Mouse (Mus musculus) kidney, embryonic 15.5 days (tissue): ENCODE measurements at regions not wholly inside any gene's neighbourhood (a gene's known extent, or its start where the extent isn't known, plus 50 kb on each side); places are given as distances from the start of the nearest gene placed in this dataset.

Experiments
- ATAC-seq: fragments of 200-750 bp; cut with Nextera tagmentation; replicated peaks from 2 replicates; pipeline ENCODE4 v1.8.0; 2017; ENCODE audit warnings: moderate TSS enrichment; ENCODE audit not compliant: low FRiP score
- H3K27ac ChIP-seq: fragments of 300-500 bp; sonication (generic); 2 replicates; pipeline ENCODE4 v1.5.1; 2015; ENCODE audit warnings: mild to moderate bottlenecking, inconsistent platforms
- H3K27me3 ChIP-seq: fragments of 300-500 bp; sonication (generic); 2 replicates; pipeline ENCODE4 v1.6.1; 2015; ENCODE audit warnings: inconsistent platforms
- H3K36me3 ChIP-seq: fragments of 300-500 bp; sonication (generic); 2 replicates; pipeline ENCODE4 v1.6.1; 2015; ENCODE audit warnings: inconsistent platforms
- H3K4me1 ChIP-seq: fragments of 300-500 bp; sonication (generic); 2 replicates; pipeline ENCODE4 v1.6.1; 2015; ENCODE audit warnings: inconsistent platforms
- H3K4me2 ChIP-seq: fragments of 300-500 bp; sonication (generic); 2 replicates; pipeline ENCODE4 v1.6.1; 2015; ENCODE audit warnings: moderate library complexity, mild to moderate bottlenecking, inconsistent platforms
- H3K4me3 ChIP-seq: fragments of 300-500 bp; sonication (generic); replicated peaks from 2 replicates; pipeline ENCODE4 v1.5.1; 2015; ENCODE audit warnings: mild to moderate bottlenecking, inconsistent platforms
- H3K9ac ChIP-seq: fragments of 300-500 bp; sonication (generic); 2 replicates; pipeline ENCODE4 v1.6.1; 2015; ENCODE audit warnings: mild to moderate bottlenecking, inconsistent platforms
- H3K9me3 ChIP-seq: fragments of 300-500 bp; sonication (generic); replicated peaks from 2 replicates; pipeline ENCODE4 v1.6.1; 2016; ENCODE audit warnings: inconsistent platforms
- WGBS: fragments of 180-500 bp; shearing (Covaris S2); methylation state at CpG from one replicate; pipeline ENCODE4 v1.1.7; 2015; ENCODE audit warnings: mixed read lengths; 5-methylcytosine and 5-hydroxymethylcytosine counted together

DNA sequence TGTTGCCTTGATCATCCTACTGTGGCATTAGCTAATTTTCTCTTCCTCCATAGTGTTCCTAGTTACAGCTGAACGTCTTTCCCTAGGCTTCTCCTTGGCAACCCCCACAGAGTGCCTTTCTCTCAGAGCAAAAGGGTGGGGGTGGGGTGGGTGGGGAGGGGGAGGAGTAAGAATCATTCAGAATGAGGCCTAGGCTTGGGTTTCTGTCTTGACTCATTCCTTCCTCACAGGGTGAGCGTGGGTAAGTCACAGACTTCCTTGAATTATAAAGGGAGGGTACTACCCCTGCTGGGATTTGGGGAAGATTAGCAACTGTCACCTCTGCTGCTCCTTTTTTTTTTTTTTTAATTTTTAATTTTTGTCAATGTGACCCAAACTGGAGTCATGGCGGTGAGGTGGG lies 114.5 kb downstream of the Dhx35 start:
- H3K4me3 ChIP-seq: no peak overlapping the region
- H3K27ac ChIP-seq: no peak overlapping the region
- no peak overlapping the region for H3K4me2 ChIP-seq
- H3K27me3 ChIP-seq: peaks cover 15% of the 10 kb centered on the region; the same call in 1 of the 2 replicates
- no peak for ATAC-seq
- 65% methylated on average over 3 of the region's 3 CpGs for WGBS
- H3K9ac ChIP-seq: no peak overlapping the region
- H3K4me1 ChIP-seq: no peaks in the 10 kb centered on the region
- H3K36me3 ChIP-seq: no peaks in the 10 kb centered on the region
- no peaks in the 10 kb centered on the region for H3K9me3 ChIP-seq

DNA sequence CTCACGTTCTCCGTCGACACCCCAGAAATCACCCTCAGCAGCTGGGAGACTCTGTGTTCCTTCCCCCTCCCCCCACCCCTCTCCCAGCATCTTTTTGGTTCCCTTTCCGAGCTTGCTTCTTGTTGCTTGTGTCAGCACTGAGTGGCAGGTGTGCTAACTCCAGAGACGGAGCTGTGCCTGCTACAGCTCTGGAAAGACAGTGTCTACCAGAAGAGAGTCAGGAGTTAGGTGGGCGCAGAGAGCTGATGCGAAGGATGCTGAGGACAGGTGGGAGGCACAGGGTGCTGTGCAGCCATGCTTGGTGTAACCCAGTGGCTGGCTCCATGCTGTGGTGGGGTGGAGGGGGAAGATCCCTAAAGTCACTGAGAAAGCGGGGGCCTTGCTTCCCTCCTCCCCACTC lies 115.7 kb downstream of the Dhx35 start:
- H3K27ac ChIP-seq: no peak overlapping the region
- H3K27me3 ChIP-seq: peaks cover 15% of the 10 kb centered on the region; the same call in 1 of the 2 replicates
- H3K4me1 ChIP-seq: no peaks in the 10 kb centered on the region
- ATAC-seq: no peak
- H3K9me3 ChIP-seq: no peaks in the 10 kb centered on the region
- WGBS: 54% methylated on average over 8 of the region's 8 CpGs
- H3K9ac ChIP-seq: no peak overlapping the region
- H3K4me3 ChIP-seq: no peak overlapping the region
- H3K4me2 ChIP-seq: no peak overlapping the region
- H3K36me3 ChIP-seq: no peaks in the 10 kb centered on the region

DNA sequence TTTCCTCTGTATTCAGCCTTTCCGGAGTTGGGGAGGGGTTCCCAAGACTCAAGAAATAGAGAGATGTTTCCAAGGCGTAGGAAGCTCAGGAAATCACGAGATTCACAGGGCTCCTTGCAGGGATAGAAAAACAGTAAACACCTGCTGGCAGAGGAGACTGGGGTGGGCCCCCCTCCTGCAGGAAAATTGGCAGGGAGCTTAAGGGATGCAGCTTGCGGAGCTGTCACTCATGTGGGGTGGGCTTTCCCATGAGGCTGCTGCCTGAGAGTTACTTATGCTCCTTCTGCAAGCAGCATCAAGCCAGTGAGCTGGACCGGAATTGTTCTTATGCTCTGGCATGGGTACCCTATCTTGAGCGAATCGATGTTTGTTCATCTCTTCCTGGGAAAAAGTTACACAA lies 116.6 kb downstream of the Dhx35 start:
- ATAC-seq: no peak
- Histone ChIP-seq H3K4me3 (no peak overlapping the region), H3K27me3 (peaks cover 15% of the 10 kb centered on the region; the same call in 1 of the 2 replicates), H3K9ac (no peak overlapping the region), H3K4me2 (no peak overlapping the region), H3K36me3 (no peaks in the 10 kb centered on the region), H3K27ac (no peak overlapping the region), H3K9me3 (no peaks in the 10 kb centered on the region), H3K4me1 (no peaks in the 10 kb centered on the region)
- WGBS: 61% methylated on average over 7 of the region's 7 CpGs

GRCm38 (mm10) chr2:158912631-158913258 lies 118.1 kb downstream of the Dhx35 start:
- Histone ChIP-seq H3K27me3 (peaks cover 15% of the 10 kb centered on the region; the same call in 1 of the 2 replicates), H3K4me3 (no peak overlapping the region), H3K9ac (no peak overlapping the region), H3K9me3 (no peaks in the 10 kb centered on the region), H3K4me1 (no peaks in the 10 kb centered on the region), H3K36me3 (no peaks in the 10 kb centered on the region), H3K4me2 (no peak overlapping the region), H3K27ac (no peak overlapping the region)
- ATAC-seq: no peak
- WGBS: 41% methylated on average over 9 of the region's 9 CpGs

DNA sequence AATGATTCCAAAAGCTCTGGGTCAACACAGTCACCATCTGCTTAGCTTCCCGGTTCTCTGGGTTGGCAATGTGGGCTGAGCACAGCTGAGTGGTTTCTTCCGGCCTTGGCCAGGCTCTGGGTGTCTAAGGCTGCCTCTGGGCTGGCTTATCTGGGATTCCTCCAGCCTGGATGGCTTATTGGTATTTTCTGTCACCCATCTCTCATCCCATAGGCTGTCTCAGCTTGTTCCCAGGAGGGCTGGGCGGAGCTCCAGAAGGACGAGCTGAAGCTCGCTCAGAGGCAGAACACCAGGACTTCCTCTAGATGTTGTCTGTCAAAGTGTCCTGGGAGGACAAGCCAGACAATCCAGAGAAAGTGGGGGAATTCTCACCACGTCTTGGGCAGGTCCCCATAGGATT lies 122.8 kb downstream of the Dhx35 start:
- Histone ChIP-seq H3K36me3 (no peaks in the 10 kb centered on the region), H3K4me3 (no peak overlapping the region), H3K4me2 (no peak overlapping the region), H3K27me3 (no peaks in the 10 kb centered on the region), H3K9ac (no peak overlapping the region), H3K4me1 (no peaks in the 10 kb centered on the region), H3K9me3 (no peaks in the 10 kb centered on the region), H3K27ac (no peak overlapping the region)
- 50% methylated on average over 6 of the region's 6 CpGs for WGBS
- no peak for ATAC-seq

DNA sequence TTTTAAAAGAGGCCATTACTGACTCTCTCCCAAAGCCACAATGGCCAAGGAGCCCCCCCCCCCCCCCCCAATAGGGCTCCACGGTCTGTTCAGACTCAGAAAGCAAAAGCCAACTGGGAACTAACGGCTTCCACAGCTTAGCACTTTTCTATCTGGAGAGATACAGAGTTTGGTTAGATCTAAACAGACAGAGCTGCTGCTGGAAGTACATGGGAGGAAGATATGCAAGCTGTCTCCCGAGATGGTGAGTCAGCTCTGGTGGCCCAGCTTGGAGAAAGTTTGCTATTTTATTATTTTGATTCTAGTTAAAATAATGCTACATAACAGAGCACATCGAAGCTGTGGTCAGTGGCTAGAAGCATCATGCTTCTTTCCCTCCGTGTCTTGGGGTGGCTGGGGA lies 123.7 kb downstream of the Dhx35 start:
- no peak overlapping the region for H3K27ac ChIP-seq
- no peaks in the 10 kb centered on the region for H3K4me1 ChIP-seq
- no peaks in the 10 kb centered on the region for H3K36me3 ChIP-seq
- no peak overlapping the region for H3K4me3 ChIP-seq
- WGBS: 83% methylated on average over 5 of the region's 5 CpGs
- ATAC-seq: no peak
- H3K9ac ChIP-seq: no peak overlapping the region
- H3K4me2 ChIP-seq: no peak overlapping the region
- H3K9me3 ChIP-seq: no peaks in the 10 kb centered on the region
- no peaks in the 10 kb centered on the region for H3K27me3 ChIP-seq

DNA sequence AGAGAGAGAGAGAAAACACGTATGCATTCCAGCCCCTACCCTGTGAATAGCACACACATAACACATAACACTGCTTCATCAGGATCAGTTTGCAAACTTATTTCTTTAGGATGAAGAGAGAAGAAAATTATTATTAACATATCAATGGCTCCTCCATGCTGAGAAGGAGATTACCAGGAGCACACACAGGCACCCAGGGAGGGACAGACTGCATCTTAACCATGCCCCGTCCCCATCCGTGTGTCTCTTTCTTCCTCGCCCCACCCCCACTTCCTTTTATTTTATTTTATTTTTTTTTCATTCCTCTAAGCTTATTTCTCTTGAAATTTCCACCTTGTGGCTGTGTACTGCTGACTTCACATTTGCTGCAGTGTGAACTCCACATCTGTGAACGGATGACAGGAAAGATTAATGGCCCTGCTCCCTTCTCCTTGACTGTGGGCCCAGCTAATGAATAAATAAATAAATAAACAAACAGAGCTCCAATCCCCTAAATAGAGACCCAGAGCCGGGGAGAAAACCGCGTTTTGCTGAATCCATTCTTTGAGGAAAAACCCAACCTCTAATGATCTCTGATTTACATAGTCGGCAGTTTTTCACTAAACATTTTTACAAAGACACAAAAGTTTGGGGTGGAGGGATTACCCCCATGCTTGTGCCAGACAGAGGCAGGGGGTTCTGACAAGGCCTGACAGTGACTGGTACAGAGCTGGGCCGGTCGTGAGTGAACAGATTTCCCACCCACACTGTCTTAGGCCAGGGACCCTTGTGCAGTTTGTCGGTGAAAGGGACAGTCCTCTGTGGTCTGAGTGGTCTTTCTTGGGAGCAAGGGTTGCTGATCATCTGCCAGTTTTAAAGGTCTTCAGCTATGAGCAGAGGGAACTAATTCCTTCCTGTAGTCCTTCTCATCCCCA lies 127.0 kb downstream of the Dhx35 start:
- H3K36me3 ChIP-seq: no peaks in the 10 kb centered on the region
- H3K9ac ChIP-seq: no peak overlapping the region
- H3K27me3 ChIP-seq: no peaks in the 10 kb centered on the region
- H3K4me2 ChIP-seq: no peak overlapping the region
- H3K4me3 ChIP-seq: no peak overlapping the region
- 68% methylated on average over 12 of the region's 12 CpGs for WGBS
- H3K9me3 ChIP-seq: no peaks in the 10 kb centered on the region
- no peak for ATAC-seq
- no peak overlapping the region for H3K27ac ChIP-seq
- no peaks in the 10 kb centered on the region for H3K4me1 ChIP-seq

DNA sequence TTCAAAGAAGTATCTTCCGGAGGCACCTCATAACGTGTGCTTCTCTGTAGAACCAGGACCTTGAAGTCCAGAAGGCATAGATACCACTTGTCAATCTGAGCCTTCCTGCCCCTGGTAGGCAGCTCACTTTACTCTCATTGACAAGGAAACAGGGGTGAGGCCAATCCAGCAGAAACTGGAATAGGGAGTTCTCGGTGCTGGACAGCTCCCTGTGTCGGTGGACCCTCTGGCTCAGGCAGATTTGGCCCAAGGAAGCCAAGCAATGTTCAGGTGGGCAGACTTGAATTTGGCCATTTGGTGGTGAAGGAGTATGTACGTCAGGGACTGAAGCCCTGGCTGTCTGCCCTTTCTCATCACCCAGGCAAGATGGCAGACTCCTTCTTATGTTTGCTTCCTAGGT lies 128.2 kb downstream of the Dhx35 start:
- H3K4me3 ChIP-seq: no peak overlapping the region
- H3K9ac ChIP-seq: no peak overlapping the region
- ATAC-seq: no peak
- no peak overlapping the region for H3K27ac ChIP-seq
- no peaks in the 10 kb centered on the region for H3K36me3 ChIP-seq
- no peaks in the 10 kb centered on the region for H3K9me3 ChIP-seq
- no peaks in the 10 kb centered on the region for H3K27me3 ChIP-seq
- H3K4me2 ChIP-seq: no peak overlapping the region
- H3K4me1 ChIP-seq: no peaks in the 10 kb centered on the region
- 41% methylated on average over 5 of the region's 5 CpGs for WGBS

DNA sequence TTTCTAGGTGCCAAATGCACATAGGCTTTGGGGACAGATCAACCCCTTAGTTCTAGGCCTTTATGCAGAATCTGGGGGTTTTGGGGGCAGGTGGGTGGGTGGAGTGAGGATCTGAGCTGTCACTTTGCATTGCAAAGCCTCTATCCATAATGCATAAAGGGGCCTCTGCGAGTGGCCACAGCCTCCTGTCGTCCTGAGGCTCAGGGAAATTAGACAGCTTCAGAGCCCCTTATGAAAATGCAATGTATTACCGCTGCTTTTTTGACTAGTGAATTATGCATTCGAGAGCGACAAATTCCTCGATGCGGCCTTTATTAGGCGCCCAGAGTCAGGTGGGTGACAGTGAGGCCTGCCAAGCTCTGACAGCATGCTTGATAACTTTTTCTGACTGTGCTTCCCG lies 134.9 kb downstream of the Dhx35 start:
- no peak overlapping the region for H3K4me2 ChIP-seq
- H3K36me3 ChIP-seq: no peaks in the 10 kb centered on the region
- no peaks in the 10 kb centered on the region for H3K9me3 ChIP-seq
- no peaks in the 10 kb centered on the region for H3K27me3 ChIP-seq
- no peaks in the 10 kb centered on the region for H3K4me1 ChIP-seq
- H3K9ac ChIP-seq: no peak overlapping the region
- 82% methylated on average over 9 of the region's 9 CpGs for WGBS
- no peak overlapping the region for H3K4me3 ChIP-seq
- ATAC-seq: no peak
- no peak overlapping the region for H3K27ac ChIP-seq

GRCm38 (mm10) chr2:158937948-158938565 lies 143.4 kb downstream of the Dhx35 start:
- Histone ChIP-seq H3K4me3 (no peak overlapping the region), H3K36me3 (no peaks in the 10 kb centered on the region), H3K27me3 (no peaks in the 10 kb centered on the region), H3K9me3 (no peaks in the 10 kb centered on the region), H3K4me2 (no peak overlapping the region), H3K4me1 (no peaks in the 10 kb centered on the region), H3K9ac (no peak overlapping the region), H3K27ac (no peak overlapping the region)
- no peak for ATAC-seq
- 74% methylated on average over 2 of the region's 2 CpGs for WGBS

DNA sequence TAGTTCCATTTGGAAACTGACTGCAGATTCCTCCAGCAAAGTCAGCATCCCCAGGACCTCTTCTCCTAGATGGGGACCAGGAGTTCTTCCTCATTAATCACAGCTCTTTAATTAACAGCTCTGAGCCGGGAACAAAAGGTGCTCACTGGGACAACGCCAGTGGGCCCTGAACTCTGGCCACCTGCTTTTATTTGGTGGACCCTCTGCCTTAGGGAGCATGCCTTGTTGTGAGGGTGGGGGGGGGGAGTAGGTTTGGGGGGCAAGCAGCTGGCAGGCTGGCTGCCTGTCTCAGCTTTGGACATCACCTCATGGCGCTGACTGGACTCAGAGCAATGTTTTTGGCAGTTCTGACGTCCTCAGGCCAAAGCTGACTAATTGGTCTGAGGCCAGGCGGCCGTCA lies 154.8 kb downstream of the Dhx35 start:
- Histone ChIP-seq H3K4me3 (no peak overlapping the region), H3K27me3 (no peaks in the 10 kb centered on the region), H3K9me3 (no peaks in the 10 kb centered on the region), H3K9ac (no peak overlapping the region), H3K4me1 (no peaks in the 10 kb centered on the region), H3K36me3 (no peaks in the 10 kb centered on the region), H3K4me2 (no peak overlapping the region), H3K27ac (no peak overlapping the region)
- no peak for ATAC-seq
- WGBS: 45% methylated on average over 6 of the region's 6 CpGs

GRCm38 (mm10) chr2:158951061-158951460 lies 156.5 kb downstream of the Dhx35 start:
- Histone ChIP-seq H3K27ac (no peak overlapping the region), H3K36me3 (no peaks in the 10 kb centered on the region), H3K4me2 (no peak overlapping the region), H3K4me3 (no peak overlapping the region), H3K9me3 (no peaks in the 10 kb centered on the region), H3K9ac (no peak overlapping the region), H3K4me1 (no peaks in the 10 kb centered on the region), H3K27me3 (no peaks in the 10 kb centered on the region)
- 33% methylated on average over 3 of the region's 3 CpGs for WGBS
- no peak for ATAC-seq
